Mouse (Mus musculus) left cerebral cortex, postnatal 25 days (tissue): Measurements from ENCODE around the gene Pcif1. TPM values are rescaled to one million over a fixed set of nuclear protein-coding genes. Genes with fewer than 3 reads are reported as not detected.

ENCODE experiments used
- total RNA-seq, 2 experiments: library from RNA; stranded (reverse); gene quantifications; 2 replicates each; pipeline ENCODE4 v1.2.3; 2021

The Pcif1 gene
- total RNA-seq, 2 experiments from 2014 or later: 36.8 to 39.8 TPM

Other genes starting within 250 kb of the Pcif1 start
- gene Wfdc16, start 240.5 kb upstream of the Pcif1 start, total RNA-seq: not detected
- gene Wfdc10, start 223.3 kb upstream of the Pcif1 start, total RNA-seq: not detected
- not detected for gene Wfdc9, start 222.7 kb upstream of the Pcif1 start, total RNA-seq
- gene Wfdc11, start 205.2 kb upstream of the Pcif1 start, total RNA-seq: not detected
- not detected for gene Wfdc13, start 194.2 kb upstream of the Pcif1 start, total RNA-seq
- gene Spint4, start 180.8 kb upstream of the Pcif1 start, total RNA-seq: not detected
- gene Spint5, start 164.0 kb upstream of the Pcif1 start, total RNA-seq: not detected
- gene Wfdc3, start 133.4 kb upstream of the Pcif1 start, total RNA-seq: 1 to 10 TPM; 1.6 to 1.9 TPM
- 10 to 100 TPM; 36.6 to 39.3 TPM for gene Dnttip1, start 133.3 kb upstream of the Pcif1 start, total RNA-seq
- gene Ube2c, start 109.4 kb upstream of the Pcif1 start, total RNA-seq: under 1 TPM; 0.60 to 0.89 TPM
- not detected for gene Tnnc2, start 99.3 kb upstream of the Pcif1 start, total RNA-seq
- gene Snx21, start 93.5 kb upstream of the Pcif1 start, total RNA-seq: 10 to 100 TPM; 49.6 to 57.6 TPM
- gene Acot8, start 74.4 kb upstream of the Pcif1 start, total RNA-seq: 10 to 100 TPM; 22.4 to 29.7 TPM
- 1 to 10 TPM; 8.8 to 9.6 TPM for gene Zswim3, start 74.2 kb upstream of the Pcif1 start, total RNA-seq
- gene Zswim1, start 56.6 kb upstream of the Pcif1 start, total RNA-seq: 10 to 100 TPM; 20.8 to 21.6 TPM
- gene Spata25, start 50.8 kb upstream of the Pcif1 start, total RNA-seq: not detected
- 100 to 1,000 TPM in 1 of 2 experiments, 10 to 100 TPM in 1; 86.2 to 102 TPM for gene Ctsa, start 46.4 kb upstream of the Pcif1 start, total RNA-seq
- 1 to 10 TPM; 2.2 to 4.0 TPM for gene Neurl2, start 45.8 kb upstream of the Pcif1 start, total RNA-seq
- 10 to 100 TPM; 77.5 to 82.0 TPM for gene Pltp, start 21.6 kb upstream of the Pcif1 start, total RNA-seq
- 10 to 100 TPM; 24.3 TPM for gene Zfp335, start 32.5 kb downstream of the Pcif1 start, total RNA-seq
- gene Mmp9, start 61.5 kb downstream of the Pcif1 start, total RNA-seq: 1 to 10 TPM; 1.9 to 2.0 TPM
- gene Slc12a5, start 81.5 kb downstream of the Pcif1 start, total RNA-seq: 100 to 1,000 TPM; 546 to 551 TPM
- 10 to 100 TPM; 53.8 to 56.3 TPM for gene Ncoa5, start 155.6 kb downstream of the Pcif1 start, total RNA-seq
- gene Cd40, start 176.3 kb downstream of the Pcif1 start, total RNA-seq: 1 to 10 TPM in 1 of 2 experiments, under 1 TPM in 1; 0.60 to 1.5 TPM
- not detected for gene 1700025C18Rik, start 211.4 kb downstream of the Pcif1 start, total RNA-seq